Mouse (Mus musculus): Measurements from ENCODE around the gene Ccdc62. TPM values are rescaled to one million over a fixed set of nuclear protein-coding genes. Genes with fewer than 3 reads are reported as not detected.

Ccdc62 gene
- polyA plus RNA-seq, 1 experiment from 2014 or later: 3.7 TPM

DNA sequence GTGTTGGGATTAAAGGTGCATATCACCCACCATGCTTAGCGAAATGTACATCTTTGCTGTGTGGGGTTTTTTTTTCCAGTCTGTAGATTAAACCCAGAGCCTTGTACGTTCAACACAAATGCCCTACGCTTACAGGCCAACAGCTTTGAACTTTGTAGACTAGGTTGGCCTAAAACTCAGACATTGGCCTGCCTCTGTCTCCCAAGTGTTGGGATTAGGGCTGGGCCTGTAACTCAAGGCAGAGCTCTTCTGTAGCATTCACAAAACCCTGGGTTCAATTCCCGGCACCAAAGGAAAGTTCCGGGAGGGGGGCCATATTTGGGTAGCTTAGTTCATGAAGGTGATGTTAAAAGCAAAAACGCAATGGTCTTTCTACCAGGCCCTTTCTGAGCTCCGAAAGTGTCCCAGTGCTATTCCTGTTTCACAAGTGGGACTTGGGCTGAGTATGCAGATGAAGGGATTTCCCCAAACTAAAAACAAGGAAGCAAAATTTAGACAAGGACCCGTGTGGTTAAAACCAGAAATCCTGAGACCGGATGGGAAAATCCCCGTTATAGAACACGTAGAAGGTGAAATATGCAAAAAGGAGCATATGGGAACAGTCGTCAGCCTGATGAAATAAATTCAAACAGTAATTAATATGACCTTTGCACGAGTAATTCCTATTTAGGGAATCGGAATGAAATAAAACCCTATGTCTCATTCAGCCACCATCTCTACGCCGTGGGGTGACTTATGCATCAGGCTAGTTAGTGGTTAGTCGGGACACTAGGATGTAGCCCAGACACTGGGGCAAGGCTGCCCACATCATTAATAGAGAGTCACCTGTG lies 24.1 kb upstream of the Ccdc62 start:
- Histone ChIP-seq H3K4me3 (peak overlapping the region; percentile 83), H3K4me2 (peak overlapping the region; percentile 55), H3K9me3 (no peaks in the 10 kb centered on the region), H3K27me3 (no peaks in the 10 kb centered on the region), H3K4me1 (replicated peaks) (peaks cover 19% of the 10 kb centered on the region), H3K9ac (peak overlapping the region; percentile 34; the same call in 1 of the 2 replicates), H3K36me3 (peaks cover 20% of the 10 kb centered on the region), H3K27ac (replicated peaks) (peak overlapping the region; percentile 54; the same call in 1 of the 2 replicates)
- no peak for ATAC-seq (ENCODE audit: low FRiP score, low read depth)
- 73% methylated on average over 17 of the region's 17 CpGs for WGBS

DNA sequence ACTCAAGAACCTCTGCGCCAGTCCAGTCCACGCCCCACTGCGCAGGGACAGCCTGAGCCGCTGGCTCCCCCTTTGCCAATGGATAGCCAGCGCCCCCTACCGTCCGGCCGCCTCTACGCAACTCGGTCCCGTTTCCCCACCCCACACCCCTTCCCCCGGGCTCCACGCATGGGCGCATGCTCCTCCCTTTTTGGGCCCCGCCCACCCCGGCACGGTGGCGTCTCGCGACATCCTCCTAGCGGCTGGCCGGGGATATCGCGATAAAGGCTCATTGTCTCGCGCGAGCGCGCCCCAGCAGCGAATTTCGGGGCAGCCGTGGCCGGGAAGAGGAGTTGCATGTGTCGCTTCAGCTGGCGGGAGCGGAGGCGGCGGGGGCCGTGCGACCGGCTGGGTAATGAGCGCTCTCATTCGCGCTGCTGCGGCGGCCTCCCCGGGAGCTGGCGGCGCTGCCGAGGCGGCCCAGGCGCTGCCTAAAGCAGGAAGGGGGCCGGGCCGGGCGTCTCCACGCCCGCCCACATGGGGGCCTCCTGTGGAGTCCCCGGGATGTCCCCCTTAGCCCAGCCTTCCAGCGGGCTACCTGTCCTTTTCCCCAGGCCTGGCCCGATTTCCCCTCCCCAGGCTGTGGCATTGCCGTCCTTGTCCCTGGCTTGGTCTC lies 23.4 kb upstream of the Ccdc62 start, which contains the start of gene Denr:
Denr (plus strand) TSS at position 200 of the 655 bp plus-strand sequence.
- peak; percentile 96 for ATAC-seq (ENCODE audit: low FRiP score, low read depth)

DNA sequence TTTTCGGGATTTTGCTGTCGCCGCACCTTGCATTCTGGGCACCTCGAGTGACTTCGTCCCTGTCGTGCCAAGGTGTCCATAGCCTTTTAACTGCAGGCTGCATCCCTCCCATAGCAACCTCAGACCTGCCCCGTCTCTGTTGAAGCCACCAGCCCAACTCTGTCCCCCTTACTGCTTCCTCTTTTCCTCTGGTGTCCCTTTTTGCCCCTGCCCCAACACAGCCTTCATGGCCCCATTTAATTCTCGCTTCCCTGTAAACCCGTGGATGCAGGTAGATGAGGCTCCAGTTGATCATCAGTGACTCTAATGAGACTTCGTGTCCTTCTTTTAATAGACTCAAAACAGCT lies 22.9 kb upstream of the Ccdc62 start:
- no peak for ATAC-seq (ENCODE audit: low FRiP score, low read depth)
- Histone ChIP-seq H3K4me1 (replicated peaks) (peaks cover 22% of the 10 kb centered on the region), H3K4me2 (peak overlapping the region; percentile 71), H3K27ac (replicated peaks) (peak overlapping the region; percentile 88), H3K9ac (peak overlapping the region; percentile 95), H3K27me3 (no peaks in the 10 kb centered on the region), H3K36me3 (peaks cover 29% of the 10 kb centered on the region), H3K4me3 (peak overlapping the region; percentile 83), H3K9me3 (no peaks in the 10 kb centered on the region)
- 5% methylated on average over 10 of the region's 10 CpGs for WGBS

More for the DNA sequence above, 23.4 kb upstream of the Ccdc62 start, which contains the start of gene Denr:
- Histone ChIP-seq H3K9ac (peak within 1 kb of the TSS; percentile 95), H3K4me2 (peak within 1 kb of the TSS; percentile 71), H3K9me3 (no peaks in the 10 kb centered on the region), H3K27me3 (no peaks in the 10 kb centered on the region), H3K4me3 (peak within 1 kb of the TSS; percentile 83), H3K27ac (replicated peaks) (peak within 1 kb of the TSS; percentile 88), H3K4me1 (replicated peaks) (peaks cover 20% of the 10 kb centered on the region), H3K36me3 (peaks cover 26% of the 10 kb centered on the region)
- under 1% methylated on average over 48 of the region's 61 CpGs for WGBS

DNA sequence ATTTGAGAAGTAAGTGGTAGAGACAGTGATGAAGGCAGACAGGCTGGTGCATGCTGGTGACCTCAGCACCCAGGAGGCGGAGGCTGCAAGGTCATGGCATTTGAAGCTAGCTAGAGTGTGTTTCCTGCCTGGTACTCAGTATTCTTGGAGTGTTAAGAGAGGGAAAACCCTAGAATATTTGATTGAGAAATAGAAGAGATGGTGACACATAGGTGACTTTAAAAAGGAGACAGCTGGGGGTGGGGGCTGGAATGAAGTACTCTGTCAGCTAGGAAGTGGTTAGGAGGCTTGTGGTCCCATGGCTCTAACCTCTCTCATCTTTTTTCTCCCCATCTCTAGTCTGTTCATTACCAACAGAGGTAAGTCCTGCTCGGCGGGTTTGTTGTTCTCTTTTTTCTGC lies 15.6 kb upstream of the Ccdc62 start:
- peaks cover 62% of the 10 kb centered on the region for H3K36me3 ChIP-seq

DNA sequence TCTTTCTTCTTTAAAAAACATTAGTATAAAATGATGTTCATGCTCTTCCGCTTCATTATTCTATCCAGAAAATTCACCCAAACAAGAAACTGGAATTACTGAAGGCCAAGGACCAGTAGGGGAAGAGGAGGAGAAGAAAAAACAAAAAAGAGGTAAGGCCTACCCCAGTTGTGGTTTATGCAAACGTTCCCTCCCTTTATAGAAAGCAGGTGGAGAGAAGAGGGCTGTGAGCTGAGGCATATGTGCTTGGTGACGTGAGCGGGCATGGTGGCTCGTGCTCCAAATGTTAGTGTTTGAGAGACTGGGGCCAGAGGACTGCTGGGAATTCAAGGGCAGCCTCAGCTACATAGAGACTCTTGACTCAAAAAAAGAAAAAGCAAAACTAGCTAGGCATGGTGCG lies 8.4 kb upstream of the Ccdc62 start:
- no peak overlapping the region for H3K27ac ChIP-seq (replicated peaks)
- no peaks in the 10 kb centered on the region for H3K9me3 ChIP-seq
- H3K4me1 ChIP-seq (replicated peaks): no peaks in the 10 kb centered on the region
- 93% methylated on average over 6 of the region's 6 CpGs for WGBS
- no peaks in the 10 kb centered on the region for H3K27me3 ChIP-seq
- H3K36me3 ChIP-seq: peaks cover 85% of the 10 kb centered on the region
- no peak overlapping the region for H3K4me2 ChIP-seq
- no peak for ATAC-seq (ENCODE audit: low FRiP score, low read depth)
- H3K4me3 ChIP-seq: no peak overlapping the region
- H3K9ac ChIP-seq: no peak overlapping the region

More for the DNA sequence above, 15.6 kb upstream of the Ccdc62 start:
- H3K4me3 ChIP-seq: no peak overlapping the region
- no peaks in the 10 kb centered on the region for H3K9me3 ChIP-seq
- no peak for ATAC-seq (ENCODE audit: low FRiP score, low read depth)
- H3K4me1 ChIP-seq (replicated peaks): 0 out of 2 replicates have a peak, but pooled peaks cover 3% of the 10 kb centered on the region
- H3K9ac ChIP-seq: no peak overlapping the region
- 92% methylated on average over 3 of the region's 3 CpGs for WGBS
- H3K27ac ChIP-seq (replicated peaks): no peak overlapping the region
- H3K4me2 ChIP-seq: no peak overlapping the region
- no peaks in the 10 kb centered on the region for H3K27me3 ChIP-seq

DNA sequence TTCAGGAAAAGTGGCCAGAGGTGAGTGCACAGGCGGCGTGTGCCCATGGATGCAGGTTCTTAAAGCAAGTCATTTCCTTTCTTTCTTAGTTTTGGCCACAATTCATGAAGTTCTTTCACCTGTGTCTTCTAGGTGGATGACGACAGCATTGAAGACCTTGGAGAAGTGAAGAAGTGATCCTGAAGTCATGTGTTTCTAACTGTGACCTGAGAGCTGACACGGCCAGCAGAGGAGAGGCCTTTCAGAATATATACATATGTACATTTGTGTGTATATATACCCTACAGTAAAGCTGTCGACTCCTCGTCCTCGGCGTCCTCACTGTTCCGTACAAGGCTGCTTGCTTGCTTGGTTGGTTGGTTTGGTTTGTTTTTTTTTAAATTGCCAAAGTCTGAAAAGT lies 3.4 kb upstream of the Ccdc62 start, which contains the start of gene Gm43518:
Gm43518 (plus strand) TSS at position 301 of the 400 bp plus-strand sequence.
- Histone ChIP-seq H3K36me3 (peaks cover 60% of the 10 kb centered on the region), H3K27me3 (no peaks in the 10 kb centered on the region), H3K4me1 (replicated peaks) (peaks cover 12% of the 10 kb centered on the region), H3K4me2 (no peak within 1 kb of the TSS), H3K4me3 (no peak within 1 kb of the TSS), H3K27ac (replicated peaks) (no peak within 1 kb of the TSS), H3K9me3 (no peaks in the 10 kb centered on the region), H3K9ac (no peak within 1 kb of the TSS)
- 97% methylated on average over 9 of the region's 9 CpGs for WGBS
- ATAC-seq (ENCODE audit: low FRiP score, low read depth): no peak

DNA sequence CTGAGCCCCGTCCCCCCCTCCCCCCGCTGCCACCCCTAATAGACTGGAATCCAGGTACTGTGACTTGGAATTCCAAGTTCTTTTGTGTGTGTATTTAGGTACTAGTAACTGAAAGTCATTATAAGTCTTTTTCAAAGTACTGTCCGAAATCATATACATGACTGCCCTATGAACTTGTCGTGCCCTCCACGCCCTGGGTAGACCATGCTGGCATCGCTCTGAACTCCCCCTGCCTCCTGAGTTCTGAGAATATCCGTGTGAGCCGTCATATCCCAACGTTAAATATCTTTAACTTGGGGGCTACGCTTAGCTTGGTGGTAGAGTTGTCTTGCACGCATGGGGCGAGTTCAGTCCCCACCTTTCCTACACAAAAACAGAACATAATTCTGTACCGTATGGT lies 652 bp downstream of the Ccdc62 start:
- Histone ChIP-seq H3K4me3 (peak overlapping the region; percentile 80), H3K27ac (replicated peaks) (peak overlapping the region; percentile 91), H3K27me3 (no peaks in the 10 kb centered on the region), H3K4me2 (peak overlapping the region; percentile 63), H3K9me3 (no peaks in the 10 kb centered on the region), H3K9ac (peak overlapping the region; percentile 97), H3K36me3 (peaks cover 23% of the 10 kb centered on the region), H3K4me1 (replicated peaks) (peaks cover 12% of the 10 kb centered on the region)
- no peak for ATAC-seq (ENCODE audit: low FRiP score, low read depth)
- 51% methylated on average over 13 of the region's 13 CpGs for WGBS

DNA sequence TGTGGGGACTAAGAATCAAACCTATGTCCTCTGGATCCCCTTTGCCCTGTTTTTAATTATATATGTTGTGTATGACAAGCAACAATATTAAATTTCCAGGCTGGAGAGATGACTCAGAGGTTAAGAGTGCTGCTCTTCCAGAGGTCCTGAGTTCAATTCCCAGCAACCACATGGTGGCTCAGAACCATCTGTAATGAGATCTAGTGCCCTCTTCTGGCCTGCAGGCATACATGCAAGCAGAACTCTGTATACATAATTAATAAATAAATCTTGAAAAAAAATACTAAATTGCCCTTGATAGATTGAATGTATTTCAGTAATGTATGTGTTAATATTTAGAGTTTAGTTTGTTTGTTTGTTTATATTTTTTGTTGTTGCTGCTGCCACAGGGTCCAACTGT lies 2.4 kb downstream of the Ccdc62 start:
- Histone ChIP-seq H3K36me3 (peaks cover 5% of the 10 kb centered on the region), H3K4me1 (replicated peaks) (peaks cover 12% of the 10 kb centered on the region)

DNA sequence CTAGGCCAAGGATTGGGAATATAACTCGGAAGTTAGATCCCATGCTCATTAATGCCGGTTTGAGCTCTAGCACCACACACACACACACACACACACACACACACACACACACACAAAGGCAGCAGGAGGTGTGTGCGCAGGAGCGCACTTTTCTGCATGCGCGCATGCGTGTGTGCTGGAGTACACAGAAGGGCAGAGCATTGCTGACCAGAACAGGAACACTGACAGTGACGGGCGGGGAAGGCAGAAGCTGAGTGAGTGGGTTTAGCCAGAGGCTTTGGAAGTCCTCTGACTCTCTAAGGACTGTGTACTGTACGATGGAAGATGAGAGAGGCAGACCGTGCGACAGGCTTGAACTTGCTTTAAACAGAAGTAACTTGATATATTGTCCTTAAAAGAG lies 3.1 kb downstream of the Ccdc62 start:
- no peaks in the 10 kb centered on the region for H3K27me3 ChIP-seq
- H3K9ac ChIP-seq: no peak overlapping the region
- no peaks in the 10 kb centered on the region; the same call in 1 of the 2 replicates for H3K36me3 ChIP-seq
- WGBS: 91% methylated on average over 12 of the region's 12 CpGs
- no peak overlapping the region for H3K4me2 ChIP-seq
- ATAC-seq (ENCODE audit: low FRiP score, low read depth): no peak
- no peak overlapping the region for H3K4me3 ChIP-seq
- no peak overlapping the region for H3K27ac ChIP-seq (replicated peaks)
- peaks cover 12% of the 10 kb centered on the region for H3K4me1 ChIP-seq (replicated peaks)
- H3K9me3 ChIP-seq: no peaks in the 10 kb centered on the region

More for the DNA sequence above, 2.4 kb downstream of the Ccdc62 start:
- no peaks in the 10 kb centered on the region for H3K9me3 ChIP-seq
- no peak overlapping the region for H3K9ac ChIP-seq
- H3K27me3 ChIP-seq: no peaks in the 10 kb centered on the region
- H3K4me2 ChIP-seq: no peak overlapping the region
- H3K4me3 ChIP-seq: no peak overlapping the region
- no peak for ATAC-seq (ENCODE audit: low FRiP score, low read depth)
- no peak overlapping the region for H3K27ac ChIP-seq (replicated peaks)

DNA sequence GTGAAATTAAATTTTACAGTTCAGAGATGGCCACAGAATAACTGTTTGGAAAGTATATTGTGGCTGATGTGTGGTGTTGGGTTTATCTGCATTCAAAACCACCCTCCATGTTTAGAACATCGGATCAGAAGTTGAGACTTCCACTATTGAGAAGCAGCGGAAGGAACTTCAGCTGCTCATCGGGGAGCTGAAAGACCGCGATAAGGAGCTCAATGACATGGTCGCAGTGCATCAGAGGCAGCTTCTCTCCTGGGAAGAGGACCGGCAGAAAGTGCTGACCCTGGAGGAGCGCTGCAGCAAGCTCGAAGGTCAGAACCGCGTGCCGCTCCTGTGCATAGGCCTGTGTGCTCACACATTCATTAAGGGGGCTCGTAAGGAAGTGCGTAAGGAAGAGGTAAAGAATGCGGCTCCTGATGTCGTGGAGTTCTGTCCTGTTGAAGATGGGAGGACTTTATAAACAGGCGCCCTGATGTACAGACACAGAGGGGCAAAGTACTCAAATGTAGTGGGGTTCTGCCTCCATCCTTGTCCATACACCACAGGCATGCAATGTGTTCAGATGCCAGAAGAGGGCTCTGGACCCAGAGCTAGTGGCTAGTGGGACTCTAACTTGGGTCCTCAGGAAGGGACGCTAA lies 3.6 kb downstream of the Ccdc62 start:
- no peaks in the 10 kb centered on the region for H3K9me3 ChIP-seq
- peaks cover 12% of the 10 kb centered on the region for H3K4me1 ChIP-seq (replicated peaks)
- no peaks in the 10 kb centered on the region for H3K27me3 ChIP-seq
- no peak overlapping the region for H3K4me3 ChIP-seq
- no peak overlapping the region for H3K9ac ChIP-seq
- H3K27ac ChIP-seq (replicated peaks): no peak overlapping the region
- no peaks in the 10 kb centered on the region for H3K36me3 ChIP-seq
- WGBS: 40% methylated on average over 18 of the region's 18 CpGs
- no peak for ATAC-seq (ENCODE audit: low FRiP score, low read depth)
- H3K4me2 ChIP-seq: no peak overlapping the region

DNA sequence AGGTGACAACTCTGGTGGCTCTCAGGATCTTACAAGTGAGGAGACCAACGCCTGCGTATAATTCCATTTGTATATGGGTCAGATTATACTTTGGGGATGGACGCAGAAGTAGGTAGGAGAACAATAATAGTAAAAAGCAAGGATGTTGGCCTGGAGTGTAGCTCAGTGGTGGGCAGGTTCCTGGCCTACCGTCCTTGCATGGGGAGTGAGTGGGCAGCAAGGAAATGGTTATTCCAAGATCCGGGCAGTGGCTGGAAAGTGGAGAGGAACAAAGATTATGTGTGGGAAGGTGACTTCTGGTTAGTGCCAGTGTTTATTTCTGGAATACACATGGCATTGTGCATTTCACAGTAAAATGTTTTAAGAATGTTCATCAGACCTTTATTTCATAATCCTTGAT lies 5.5 kb downstream of the Ccdc62 start:
- H3K27ac ChIP-seq (replicated peaks): no peak overlapping the region
- H3K9ac ChIP-seq: no peak overlapping the region
- peaks cover 8% of the 10 kb centered on the region for H3K4me1 ChIP-seq (replicated peaks)
- H3K4me3 ChIP-seq: no peak overlapping the region
- no peak overlapping the region for H3K4me2 ChIP-seq
- WGBS: 87% methylated on average over 5 of the region's 5 CpGs
- no peaks in the 10 kb centered on the region for H3K36me3 ChIP-seq
- ATAC-seq (ENCODE audit: low FRiP score, low read depth): no peak
- no peaks in the 10 kb centered on the region for H3K9me3 ChIP-seq
- no peaks in the 10 kb centered on the region for H3K27me3 ChIP-seq

DNA sequence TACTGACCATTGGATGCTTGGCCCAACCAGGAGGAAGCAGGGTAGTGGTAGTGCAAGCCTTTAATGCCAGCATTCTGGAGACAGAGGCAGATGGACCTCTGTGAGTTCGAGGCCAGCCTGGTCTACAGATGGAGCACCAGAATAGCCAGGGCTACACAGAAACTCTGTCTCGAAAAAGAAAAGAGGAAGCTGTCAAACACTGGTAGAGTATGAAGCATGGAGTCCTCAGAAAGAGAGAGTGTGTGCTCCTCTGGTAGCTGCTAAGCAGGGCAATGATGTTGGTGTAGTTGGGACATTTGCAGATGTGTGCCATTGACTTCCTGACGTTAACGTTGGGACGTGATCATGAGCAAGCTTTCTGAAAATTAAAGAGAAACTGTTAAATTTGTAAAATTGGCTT lies 8.0 kb downstream of the Ccdc62 start:
- ATAC-seq (ENCODE audit: low FRiP score, low read depth): no peak
- 91% methylated on average over 5 of the region's 5 CpGs for WGBS
- H3K9me3 ChIP-seq: no peaks in the 10 kb centered on the region
- H3K9ac ChIP-seq: no peak overlapping the region
- H3K27ac ChIP-seq (replicated peaks): no peak overlapping the region
- H3K27me3 ChIP-seq: no peaks in the 10 kb centered on the region
- H3K4me2 ChIP-seq: no peak overlapping the region
- H3K4me1 ChIP-seq (replicated peaks): no peaks in the 10 kb centered on the region
- no peak overlapping the region for H3K4me3 ChIP-seq
- no peaks in the 10 kb centered on the region for H3K36me3 ChIP-seq

Measured in hindbrain, embryonic 15.5 days (tissue).